9 mouse cellular contexts compared by ENCODE assay signal in the genomic region with DNA sequence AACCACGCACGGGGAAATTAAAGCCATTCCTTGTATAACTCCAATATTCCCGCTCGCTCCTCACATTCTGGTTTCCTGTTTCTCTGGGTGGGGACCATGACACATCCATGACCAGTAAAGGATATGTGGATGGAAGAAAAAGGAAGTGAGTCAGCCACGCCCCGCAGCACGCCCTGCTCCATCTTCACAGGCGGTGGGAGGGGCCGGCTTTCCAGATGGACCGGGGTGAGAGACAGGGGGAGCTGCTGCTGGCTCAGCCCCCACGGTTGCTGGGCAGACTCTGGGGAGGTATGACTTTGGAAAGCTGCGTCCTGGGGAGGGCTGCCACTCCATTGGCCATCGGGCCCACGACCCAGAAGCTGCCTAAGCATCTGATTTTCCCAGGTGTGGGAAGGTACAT. TPM values are rescaled to one million over a fixed set of nuclear protein-coding genes. Genes with fewer than 3 reads are reported as not detected.
DNase-seq lines count a peak whose midpoint lies in the region; ATAC-seq lines count a peak whose summit lies in the region.
"Had no signal": no experiment of that assay in that cellular context is flagged by ENCODE, and none has a peak within 500 bp of the region (broad histone marks: within the 10 kb centered on the region; RNA-seq: fewer than 3 reads in every experiment).

No protein-coding gene starts in this region.

- no peak overlapping the region for H3K9ac ChIP-seq in forebrain, embryonic 14.5 days (ENCODE audit: low read length)
- no peak overlapping the region for H3K9ac ChIP-seq in forebrain, embryonic 12.5 days
- 0 out of 2 replicates have a peak overlapping the region, but pooled peaks have one; percentile 7 for H3K9ac ChIP-seq in embryonic facial prominence, embryonic 13.5 days

- no peak overlapping the region for H3K4me3 ChIP-seq in forebrain, embryonic 14.5 days (ENCODE audit: low read depth, low read length)
- H3K4me3 ChIP-seq in forebrain, embryonic 12.5 days (replicated peaks) = no peak overlapping the region
- H3K4me3 ChIP-seq in embryonic facial prominence, embryonic 13.5 days = no peak overlapping the region

- H3K36me3 ChIP-seq in forebrain, embryonic 14.5 days (ENCODE audit: control insufficient read depth, insufficient read depth, low read length) = peaks cover 5% of the 10 kb centered on the region; the same call in 1 of the 2 replicates
- peaks cover 7% of the 10 kb centered on the region for H3K36me3 ChIP-seq in forebrain, embryonic 12.5 days (replicated peaks)
- peaks cover 11% of the 10 kb centered on the region for H3K36me3 ChIP-seq in embryonic facial prominence, embryonic 13.5 days

- intact Hi-C loops in heart, postnatal 10 days (cut with DNase I) = no loop called here
- intact Hi-C loops in left cerebral cortex, postnatal 36 days (cut with DNase I) = no loop called here

- H3K27me3 ChIP-seq in forebrain, embryonic 14.5 days (replicated peaks; ENCODE audit: control insufficient read depth, insufficient read depth, low read length) = no peaks in the 10 kb centered on the region
- no peaks in the 10 kb centered on the region for H3K27me3 ChIP-seq in forebrain, embryonic 12.5 days
- no peaks in the 10 kb centered on the region for H3K27me3 ChIP-seq in embryonic facial prominence, embryonic 13.5 days
- H3K27me3 ChIP-seq: CH12.LX had no signal

- H3K9me3 ChIP-seq in forebrain, embryonic 14.5 days (replicated peaks; ENCODE audit: control insufficient read depth, low read length) = no peaks in the 10 kb centered on the region
- 0 out of 2 replicates have a peak, but pooled peaks cover under 1% of the 10 kb centered on the region for H3K9me3 ChIP-seq in forebrain, embryonic 12.5 days
- no peaks in the 10 kb centered on the region for H3K9me3 ChIP-seq in embryonic facial prominence, embryonic 13.5 days

- no peak overlapping the region for H3K4me2 ChIP-seq in forebrain, embryonic 14.5 days (ENCODE audit: low read length)
- no peak overlapping the region for H3K4me2 ChIP-seq in forebrain, embryonic 12.5 days
- H3K4me2 ChIP-seq in embryonic facial prominence, embryonic 13.5 days = peak overlapping the region; percentile 14; the same call in 1 of the 2 replicates

- H3K4me1 ChIP-seq in forebrain, embryonic 14.5 days (ENCODE audit: control insufficient read depth, insufficient read depth, low read length) = no peaks in the 10 kb centered on the region
- peaks cover 3% of the 10 kb centered on the region for H3K4me1 ChIP-seq in forebrain, embryonic 12.5 days
- H3K4me1 ChIP-seq in embryonic facial prominence, embryonic 13.5 days = peaks cover 23% of the 10 kb centered on the region

- ATAC-seq in forebrain, embryonic 14.5 days = no peak
- ATAC-seq in forebrain, embryonic 12.5 days (ENCODE audit: low FRiP score) = no peak
- no peak for ATAC-seq in embryonic facial prominence, embryonic 13.5 days (ENCODE audit: insufficient number of reproducible peaks, insufficient read depth, low FRiP score, low TSS enrichment, low read depth)

- WGBS in forebrain, embryonic 14.5 days = 42% methylated on average over 14 of the region's 14 CpGs
- WGBS in forebrain, embryonic 12.5 days = 43% methylated on average over 14 of the region's 14 CpGs
- 18% methylated on average over 14 of the region's 14 CpGs for WGBS in embryonic facial prominence, embryonic 13.5 days

- DNase-seq in forebrain, embryonic 14.5 days (ENCODE audit: low spot score) = peak; percentile 20
- DNase-seq in 416B (ENCODE audit: low read depth) = peak; percentile 71
- DNase-seq in heart, postnatal 10 days = peak; percentile 66 to 76
- DNase-seq in left cerebral cortex, postnatal 36 days (ENCODE audit: low spot score in 2 of 2) = peak; percentile 58 to 59
- DNase-seq in right cerebral cortex, adult 18-20 months = peak; percentile 77
- DNase-seq in retina, embryonic 14.5 days (ENCODE audit: low spot score) = no peak

- H3K27ac ChIP-seq in forebrain, embryonic 14.5 days (ENCODE audit: low read depth, low read length) = no peak overlapping the region
- H3K27ac ChIP-seq in forebrain, embryonic 12.5 days = no peak overlapping the region
- H3K27ac ChIP-seq in embryonic facial prominence, embryonic 13.5 days = peak overlapping the region; percentile 65; the same call in 1 of the 2 replicates

RNA-seq across cellular contexts. Expression of a gene that starts 16.5 kb away (rescaled TPM):
- 1.3 and 1.6 TPM in 2 replicates for polyA plus RNA-seq in forebrain, embryonic 14.5 days (2014; fragmentation: Nextera tagmentation; extraction: Ambion mirVana)
- 3.1 and 4.3 TPM in 2 replicates for polyA plus RNA-seq in forebrain, embryonic 12.5 days (2016; fragmentation: Nextera tagmentation; extraction: Ambion mirVana)
- 2.9 and 3.7 TPM in 2 replicates for polyA plus RNA-seq in embryonic facial prominence, embryonic 13.5 days (2015; fragmentation: Nextera tagmentation; extraction: Ambion mirVana)
- total RNA-seq in heart, postnatal 10 days (2021) = 1 to 10 TPM; 2.2 to 3.3 TPM
- total RNA-seq in left cerebral cortex, postnatal 36 days (2021) = 1 to 10 TPM; 1.8 to 2.8 TPM

RNA-seq across cellular contexts. Expression of a gene that starts 16.6 kb away (rescaled TPM):
- 77.5 and 87.1 TPM in 2 replicates for polyA plus RNA-seq in forebrain, embryonic 14.5 days (2014; fragmentation: Nextera tagmentation; extraction: Ambion mirVana)
- 104 and 109 TPM in 2 replicates for polyA plus RNA-seq in forebrain, embryonic 12.5 days (2016; fragmentation: Nextera tagmentation; extraction: Ambion mirVana)
- polyA plus RNA-seq in embryonic facial prominence, embryonic 13.5 days (2015; fragmentation: Nextera tagmentation; extraction: Ambion mirVana) = 108 and 109 TPM in 2 replicates
- total RNA-seq in heart, postnatal 10 days (2021) = 100 to 1,000 TPM; 632 to 665 TPM
- 100 to 1,000 TPM; 144 to 163 TPM for total RNA-seq in left cerebral cortex, postnatal 36 days (2021)

RNA-seq across cellular contexts. Expression of a gene that starts 57.1 kb away (rescaled TPM):
- polyA plus RNA-seq in forebrain, embryonic 14.5 days (2014; fragmentation: Nextera tagmentation; extraction: Ambion mirVana) = 11.7 and 16.6 TPM in 2 replicates
- polyA plus RNA-seq in forebrain, embryonic 12.5 days (2016; fragmentation: Nextera tagmentation; extraction: Ambion mirVana) = 5.8 and 6.1 TPM in 2 replicates
- 0.78 and 1.1 TPM in 2 replicates for polyA plus RNA-seq in embryonic facial prominence, embryonic 13.5 days (2015; fragmentation: Nextera tagmentation; extraction: Ambion mirVana)
- 1 to 10 TPM; 3.2 to 3.8 TPM for total RNA-seq in heart, postnatal 10 days (2021)
- 10 to 100 TPM; 35.8 to 39.1 TPM for total RNA-seq in left cerebral cortex, postnatal 36 days (2021)
